Mouse (Mus musculus): ENCODE measurements around the gene Dll4. TPM values are rescaled to one million over a fixed set of nuclear protein-coding genes. Genes with fewer than 3 reads are reported as not detected.

Dll4 gene
- total and polyA plus RNA-seq, 3 experiments = 0.12 to 0.13 TPM; not detected in 1

GRCm38 (mm10) chr2:119322587-119323300 lies 2.8 kb upstream of the Dll4 start:
- in situ Hi-C loops (cut with MboI; ENCODE audit: low pct_ligation_motif_present, low pct_unique_long_range_greater_than_20kb, low sequenced_read_pairs) = no loop called here
- peaks cover 15% of the 10 kb centered on the region for H3K9me3 ChIP-seq (replicated peaks; ENCODE audit: low read length)
- H3K4me1 ChIP-seq (ENCODE audit: control insufficient read depth in 1 of 2, insufficient read depth in 2 of 2) = peaks cover 9 to 38% of the 10 kb centered on the region in 2 experiments
- dilution Hi-C loops (cut with MboI; ENCODE audit: extremely low pct_ligation_motif_present, extremely low pct_unique_long_range_greater_than_20kb, low sequenced_read_pairs) = no loop called here
- TF ChIP-seq CTCF (conservative IDR thresholded peaks at IDR 0.05 in 1 of 2, IDR thresholded peaks at IDR 0.05 in 1 of 2; ENCODE audit: low read depth in 2 of 2, low read length in 2 of 2) (no peak), MXI1 (IDR thresholded peaks at IDR 0.05; ENCODE audit: low read depth, low read length) (no peak), TBP (conservative IDR thresholded peaks at IDR 0.05; ENCODE audit: low read depth, low read length) (no peak), ZMIZ1 (IDR thresholded peaks at IDR 0.05; ENCODE audit: low read depth, low read length) (no peak), RAD21 (IDR thresholded peaks at IDR 0.05; ENCODE audit: low read depth, low read length) (no peak)
- H3K79me2 ChIP-seq (replicated peaks; ENCODE audit: control insufficient read depth, extremely low read depth, insufficient read depth, poor library complexity, severe bottlenecking) = no peaks in the 10 kb centered on the region
- H3K27ac ChIP-seq (ENCODE audit: insufficient read depth, low read depth) = no peak overlapping the region
- no peaks in the 10 kb centered on the region for H3K36me3 ChIP-seq (replicated peaks in 1 of 2; ENCODE audit: control insufficient read depth in 1 of 2, insufficient read depth in 1 of 2, low read length in 1 of 2)
- DNase-seq (ENCODE audit: extremely low read depth) = no peak
- H3K4me2 ChIP-seq (ENCODE audit: insufficient read depth, low read depth, poor library complexity, severe bottlenecking) = no peak overlapping the region
- no peak overlapping the region for H3K9ac ChIP-seq (ENCODE audit: insufficient read depth, low read depth)
- peaks cover 33% of the 10 kb centered on the region for H3K27me3 ChIP-seq (replicated peaks)
- no peak overlapping the region for H3K4me3 ChIP-seq (replicated peaks in 1 of 3; ENCODE audit: low read depth in 2 of 3, low read length in 2 of 3, poor library complexity in 1 of 3)

GRCm38 (mm10) chr2:119323866-119324575 lies 1.6 kb upstream of the Dll4 start:
- in situ Hi-C loops (cut with MboI; ENCODE audit: low pct_ligation_motif_present, low pct_unique_long_range_greater_than_20kb, low sequenced_read_pairs) = no loop called here

GRCm38 (mm10) chr2:119324576-119325318 lies 837 bp upstream of the Dll4 start:
- dilution Hi-C loops (cut with MboI; ENCODE audit: extremely low pct_ligation_motif_present, extremely low pct_unique_long_range_greater_than_20kb, low sequenced_read_pairs) = no loop called here
- Histone ChIP-seq H3K4me2 (ENCODE audit: insufficient read depth, low read depth, poor library complexity, severe bottlenecking) (peak overlapping the region; percentile 96), H3K4me1 (ENCODE audit: control insufficient read depth in 1 of 2, insufficient read depth in 2 of 2) (peaks cover 9 to 28% of the 10 kb centered on the region in 2 experiments), H3K36me3 (replicated peaks in 1 of 2; ENCODE audit: control insufficient read depth in 1 of 2, insufficient read depth in 1 of 2, low read length in 1 of 2) (no peaks in the 10 kb centered on the region), H3K9me3 (replicated peaks; ENCODE audit: low read length) (peaks cover 15% of the 10 kb centered on the region), H3K79me2 (replicated peaks; ENCODE audit: control insufficient read depth, extremely low read depth, insufficient read depth, poor library complexity, severe bottlenecking) (no peaks in the 10 kb centered on the region), H3K4me3 (replicated peaks in 1 of 3; ENCODE audit: low read depth in 2 of 3, low read length in 2 of 3, poor library complexity in 1 of 3) (no peak overlapping the region), H3K27me3 (replicated peaks) (peaks cover 50% of the 10 kb centered on the region), H3K27ac (ENCODE audit: insufficient read depth, low read depth) (no peak overlapping the region), H3K9ac (ENCODE audit: insufficient read depth, low read depth) (no peak overlapping the region)
- no peak for DNase-seq (ENCODE audit: extremely low read depth)
- in situ Hi-C loops (cut with MboI; ENCODE audit: low pct_ligation_motif_present, low pct_unique_long_range_greater_than_20kb, low sequenced_read_pairs) = no loop called here
- peak; percentile 66 for TF ChIP-seq BHLHE40 (IDR thresholded peaks at IDR 0.05; ENCODE audit: low read depth, low read length)
- no peak for TF ChIP-seq NRF1 (IDR thresholded peaks at IDR 0.05; ENCODE audit: low read depth, low read length)

More at GRCm38 (mm10) chr2:119323866-119324575, 1.6 kb upstream of the Dll4 start:
- H3K4me2 ChIP-seq (ENCODE audit: insufficient read depth, low read depth, poor library complexity, severe bottlenecking) = no peak overlapping the region
- peaks cover 15% of the 10 kb centered on the region for H3K9me3 ChIP-seq (replicated peaks; ENCODE audit: low read length)
- H3K79me2 ChIP-seq (replicated peaks; ENCODE audit: control insufficient read depth, extremely low read depth, insufficient read depth, poor library complexity, severe bottlenecking) = no peaks in the 10 kb centered on the region
- no peak overlapping the region for H3K4me3 ChIP-seq (replicated peaks in 1 of 3; ENCODE audit: low read depth in 2 of 3, low read length in 2 of 3, poor library complexity in 1 of 3)
- TF ChIP-seq E2F4 (IDR thresholded peaks at IDR 0.05; ENCODE audit: insufficient replicate concordance, low read depth, low read length) (no peak), CHD2 (IDR thresholded peaks at IDR 0.05; ENCODE audit: low read length) (no peak)
- no peak for DNase-seq (ENCODE audit: extremely low read depth)
- no peak overlapping the region for H3K27ac ChIP-seq (ENCODE audit: insufficient read depth, low read depth)
- H3K9ac ChIP-seq (ENCODE audit: insufficient read depth, low read depth) = no peak overlapping the region
- H3K27me3 ChIP-seq (replicated peaks) = peaks cover 45% of the 10 kb centered on the region
- H3K36me3 ChIP-seq (replicated peaks in 1 of 2; ENCODE audit: control insufficient read depth in 1 of 2, insufficient read depth in 1 of 2, low read length in 1 of 2) = no peaks in the 10 kb centered on the region
- dilution Hi-C loops (cut with MboI; ENCODE audit: extremely low pct_ligation_motif_present, extremely low pct_unique_long_range_greater_than_20kb, low sequenced_read_pairs) = no loop called here
- H3K4me1 ChIP-seq (ENCODE audit: control insufficient read depth in 1 of 2, insufficient read depth in 2 of 2) = peaks cover 9 to 28% of the 10 kb centered on the region in 2 experiments
